Mouse (Mus musculus) heart, embryonic 16.5 days (tissue): ENCODE measurements at regions not wholly inside any gene's neighbourhood (a gene's known extent, or its start where the extent isn't known, plus 50 kb on each side); places are given as distances from the start of the nearest gene placed in this dataset.
A peak's percentile ranks its signal among the peaks of the same experiment; 100 is the strongest.

Experiments used
- ATAC-seq: fragments of 200-750 bp; cut with Nextera tagmentation; replicated peaks from 2 replicates; pipeline ENCODE4 v1.8.0; 2017; ENCODE audit warnings: moderate number of reproducible peaks; ENCODE audit not compliant: insufficient read depth, low FRiP score; ENCODE audit errors: extremely low read depth
- H3K27ac ChIP-seq: fragments of 300-500 bp; sonication (generic); 2 replicates; pipeline ENCODE4 v1.5.1; 2014; ENCODE audit warnings: mild to moderate bottlenecking, low read length, control low read depth, moderate library complexity
- H3K27me3 ChIP-seq: fragments of 300-500 bp; sonication (generic); 2 replicates; pipeline ENCODE4 v1.6.1; 2014; ENCODE audit warnings: low read length, mixed read lengths; ENCODE audit not compliant: control insufficient read depth, insufficient read depth
- H3K36me3 ChIP-seq: fragments of 300-500 bp; sonication (generic); 2 replicates; pipeline ENCODE4 v1.6.1; 2014; ENCODE audit not compliant: control insufficient read depth, insufficient read depth
- H3K4me1 ChIP-seq: fragments of 300-500 bp; sonication (generic); 2 replicates; pipeline ENCODE4 v1.6.1; 2014; ENCODE audit warnings: low read length, mixed read lengths; ENCODE audit not compliant: control insufficient read depth, insufficient read depth
- H3K4me2 ChIP-seq: fragments of 300-500 bp; sonication (generic); 2 replicates; pipeline ENCODE4 v1.6.1; 2014; ENCODE audit warnings: low read depth, mild to moderate bottlenecking, control low read depth, low read length
- H3K4me3 ChIP-seq: fragments of 300-500 bp; sonication (generic); 2 replicates; pipeline ENCODE4 v1.5.1; 2014; ENCODE audit warnings: mild to moderate bottlenecking, control low read depth, low read length
- H3K9ac ChIP-seq: fragments of 300-500 bp; sonication (generic); 2 replicates; pipeline ENCODE4 v1.6.1; 2014; ENCODE audit warnings: low read length, control low read depth
- H3K9me3 ChIP-seq: fragments of 300-500 bp; sonication (generic); replicated peaks from 2 replicates; pipeline ENCODE4 v1.6.1; 2016; ENCODE audit warnings: low read length; ENCODE audit not compliant: control insufficient read depth
- WGBS: fragments of 180-500 bp; shearing (Covaris S2); extraction: QIAGEN DNeasy Blood & Tissue Kit; methylation state at CpG from one replicate; pipeline ENCODE4 v1.1.7; 2014; 5-methylcytosine and 5-hydroxymethylcytosine counted together

DNA sequence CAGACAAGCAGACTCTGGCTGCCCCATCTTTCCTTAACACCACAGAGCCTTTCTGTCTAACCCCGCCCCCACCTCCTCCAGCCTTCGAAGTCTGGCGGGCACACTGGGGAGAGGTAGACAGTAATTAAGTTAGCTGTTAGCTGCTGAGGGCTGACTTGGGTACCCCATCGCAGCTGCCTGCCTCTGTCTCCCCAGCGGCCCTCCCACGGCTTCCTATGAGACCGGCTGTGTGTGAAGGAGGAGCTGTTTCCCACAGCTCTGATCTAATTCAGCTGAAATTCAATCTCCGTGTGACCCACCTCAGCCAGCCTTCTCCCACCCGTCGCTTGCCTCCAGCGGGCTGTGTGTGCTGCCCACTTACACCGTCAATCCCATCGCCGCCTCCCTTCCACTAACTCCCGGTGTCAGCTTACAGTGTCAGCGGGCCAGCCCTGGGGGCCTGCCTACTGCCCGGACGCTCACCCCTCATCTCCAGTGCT, 892.5 kb downstream of the Zfp704 start:
- H3K4me3 ChIP-seq, result peak overlapping the region; percentile 48
- no peaks in the 10 kb centered on the region for H3K36me3 ChIP-seq
- peak overlapping the region; percentile 65 for H3K9ac ChIP-seq
- 2% methylated on average over 18 of the region's 18 CpGs for WGBS
- no peaks in the 10 kb centered on the region for H3K9me3 ChIP-seq
- peak overlapping the region; percentile 56; the same call in 1 of the 2 replicates for H3K27ac ChIP-seq
- H3K4me2 ChIP-seq, result peak overlapping the region; percentile 82
- peaks cover 32% of the 10 kb centered on the region for H3K4me1 ChIP-seq
- ATAC-seq, result peak; percentile 77
- no peaks in the 10 kb centered on the region for H3K27me3 ChIP-seq
